Mouse (Mus musculus) neural tube, embryonic 10.5 days (tissue): ENCODE results near the gene Rpl36-ps4.
A peak's percentile ranks its signal among the peaks of the same experiment; 100 is the strongest.

Experiments
- DNase-seq: peaks from one replicate; pipeline ENCODE4 v3.0.0-alpha.2; 2017; ENCODE audit warnings: low spot score; ENCODE audit errors: extremely low spot score

The Rpl36-ps4 gene

DNA sequence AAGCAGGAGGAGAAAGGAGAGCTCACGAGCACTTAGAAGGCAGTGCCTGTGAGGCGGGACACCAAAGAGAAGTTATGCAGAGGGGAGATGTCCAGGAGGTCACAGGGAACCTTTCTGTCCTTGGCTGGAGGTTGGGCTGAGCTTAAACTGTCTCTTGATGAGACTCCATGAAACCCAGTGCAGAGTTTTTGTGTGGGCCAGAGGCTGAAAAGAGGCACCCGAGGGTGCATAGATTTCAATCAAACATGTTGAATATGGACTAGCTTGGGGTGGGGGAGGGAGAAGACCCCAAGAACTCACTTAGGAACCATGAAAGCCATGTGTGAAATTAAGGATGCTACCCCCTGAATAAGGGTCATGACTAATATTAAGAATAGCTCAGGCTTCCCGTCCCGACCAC is at the start of gene Rpl36-ps4:
Gene Rpl36-ps4, plus strand, starts transcription at position 301 of the 400 bp plus-strand sequence.
- no peak for DNase-seq

DNA sequence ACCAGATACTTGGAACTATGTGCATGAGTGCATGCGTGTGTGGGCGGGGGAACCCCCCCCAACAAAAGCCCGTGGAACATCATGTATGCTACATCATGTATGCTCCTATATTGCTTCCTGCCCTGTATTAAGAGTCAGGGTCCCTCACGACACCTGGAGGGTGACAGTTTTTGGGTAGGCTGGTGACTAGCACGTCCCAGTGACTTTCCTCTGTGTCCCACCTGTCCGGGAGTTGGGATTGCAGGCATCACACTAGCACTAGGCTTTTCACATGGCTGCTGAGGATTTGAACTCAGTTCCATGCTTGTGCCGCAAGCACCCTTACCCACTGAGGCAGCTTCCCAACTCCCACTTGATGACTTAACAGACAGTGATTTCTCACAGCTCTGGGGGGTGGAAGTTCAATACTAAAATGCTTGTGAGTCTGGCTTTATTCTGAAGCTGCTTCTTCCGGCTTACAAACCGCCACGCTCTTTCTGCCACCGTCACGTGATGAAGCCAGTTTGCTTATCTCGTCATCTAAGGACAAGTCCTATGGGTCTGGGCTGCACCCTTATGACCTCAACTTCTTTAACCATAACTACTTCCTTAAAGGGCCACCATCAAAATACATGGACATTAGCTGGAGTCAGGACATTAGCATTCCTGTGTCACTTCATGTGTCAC is 49.2 kb upstream of the Rpl36-ps4 start:
- peak; percentile 3 for DNase-seq

DNA sequence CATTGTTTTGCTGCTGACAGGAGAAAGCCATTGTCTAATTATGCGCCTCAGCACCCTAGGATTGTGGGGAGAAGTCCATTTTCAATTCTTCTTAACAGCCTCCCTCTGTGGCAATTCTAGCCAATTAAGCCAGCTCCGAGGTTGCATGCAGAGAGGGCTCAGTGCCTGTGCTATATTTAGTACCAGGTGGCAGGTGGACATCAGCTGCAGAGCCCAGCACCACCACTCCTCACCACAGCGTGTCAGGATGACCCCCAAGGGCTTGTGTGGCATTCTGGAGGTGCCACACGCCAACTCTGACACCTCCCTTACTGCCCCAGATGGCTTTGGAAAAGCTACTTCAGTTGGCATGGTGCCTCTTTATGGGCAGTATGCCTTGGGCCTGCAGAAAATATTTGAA is 48.5 kb upstream of the Rpl36-ps4 start:
- DNase-seq = peak; percentile 5

DNA sequence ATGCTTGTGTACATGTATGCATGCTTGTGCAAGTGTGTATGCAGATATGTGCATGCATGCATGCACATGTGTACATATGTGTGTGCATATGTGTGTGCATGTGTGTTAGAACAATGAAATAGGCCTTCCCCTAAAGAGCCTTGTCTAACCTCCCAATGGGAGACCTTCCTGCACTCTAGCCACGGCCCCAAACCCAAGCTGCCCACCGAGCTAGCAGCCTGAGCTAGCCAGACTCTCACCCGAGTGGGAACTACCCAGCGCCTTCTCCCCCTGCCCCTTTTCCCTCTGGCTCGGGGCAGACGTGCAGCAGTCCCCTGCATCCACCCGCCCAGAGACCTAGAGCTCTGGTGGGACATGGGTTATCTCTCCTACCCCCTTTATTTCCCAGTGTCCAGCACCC is 47.3 kb upstream of the Rpl36-ps4 start:
- DNase-seq = peak; percentile 7

DNA sequence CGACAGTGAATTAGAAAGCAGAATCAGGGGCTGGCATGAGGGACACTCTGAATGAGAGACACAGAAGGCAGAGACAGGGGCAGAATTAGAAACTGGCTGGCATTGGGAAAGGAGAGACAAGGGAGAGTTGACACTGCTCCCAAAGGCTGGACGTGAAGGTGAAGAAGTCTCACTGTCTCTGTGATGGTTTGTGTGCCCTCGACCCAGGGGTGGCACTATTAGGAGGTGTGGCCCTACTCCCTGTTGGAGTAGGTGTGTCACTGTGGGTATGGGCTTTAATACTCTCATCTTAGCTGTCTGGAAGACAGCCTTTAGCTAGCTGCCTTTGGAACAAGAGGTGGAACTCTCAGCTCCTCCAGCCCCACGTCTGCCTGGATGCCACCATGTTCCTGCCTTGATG is 46.8 kb upstream of the Rpl36-ps4 start:
- DNase-seq = peak; percentile 6

DNA sequence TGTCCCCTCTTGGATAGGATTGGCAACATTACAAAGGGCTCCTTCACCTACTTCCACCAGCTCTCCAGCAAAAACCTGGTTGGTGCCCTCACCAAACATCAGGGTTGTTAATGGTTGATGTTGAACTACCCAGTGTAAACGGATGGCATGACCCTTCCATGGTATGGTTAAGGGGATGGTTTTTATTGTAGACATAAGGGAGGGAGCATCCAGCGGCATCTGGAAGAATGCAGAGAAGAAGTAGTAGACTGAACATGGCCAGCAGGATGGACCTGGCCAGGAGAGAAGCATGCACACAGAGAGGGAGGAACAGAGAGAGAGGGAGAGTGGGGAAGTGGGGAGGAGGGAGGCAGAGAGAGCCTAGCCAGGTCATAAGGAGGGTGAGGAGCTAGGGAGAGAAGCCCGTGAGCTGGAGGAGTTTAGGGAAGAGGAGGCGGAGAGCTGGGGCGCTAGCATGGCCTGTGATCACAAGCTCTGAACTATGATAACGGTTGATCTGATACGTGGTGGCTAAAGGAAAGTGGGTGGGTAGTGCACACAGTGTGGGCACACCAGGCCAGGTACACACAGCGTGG is 45.3 kb upstream of the Rpl36-ps4 start:
- DNase-seq = peak; percentile 8

DNA sequence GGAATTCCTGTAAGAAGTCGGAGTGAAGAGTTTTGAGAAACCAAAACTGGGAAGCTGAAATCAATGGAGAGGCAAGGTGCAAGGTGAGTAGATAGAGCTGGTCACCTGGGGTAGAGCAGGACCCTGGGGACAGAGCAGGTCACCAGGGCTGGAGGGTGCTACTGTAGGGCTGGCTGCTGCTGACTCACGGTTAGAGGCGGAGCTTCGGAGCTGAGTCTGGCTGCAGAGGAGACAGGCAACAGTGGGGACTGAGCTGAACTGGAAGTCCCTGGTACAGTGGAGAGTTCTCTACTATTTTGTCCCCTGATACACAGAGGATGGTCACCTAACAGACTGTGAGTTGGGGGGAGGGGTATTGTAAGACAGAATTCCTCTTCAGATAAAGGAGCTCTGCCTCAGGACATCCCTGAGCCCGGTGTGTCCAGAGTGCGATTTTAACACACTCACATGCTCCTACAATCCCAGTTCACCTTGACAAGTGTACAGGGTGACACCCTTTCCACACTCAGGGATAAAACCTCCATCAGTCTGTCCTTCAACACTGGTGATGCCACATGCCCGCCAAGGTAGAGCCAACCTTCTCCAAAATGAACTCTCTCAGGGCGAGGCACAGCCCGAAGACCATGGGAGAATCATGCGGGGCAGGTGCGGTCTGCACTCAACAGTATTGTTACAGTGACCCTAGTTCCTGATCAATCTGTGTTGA is 44.3 kb upstream of the Rpl36-ps4 start:
- peak; percentile 13 for DNase-seq

DNA sequence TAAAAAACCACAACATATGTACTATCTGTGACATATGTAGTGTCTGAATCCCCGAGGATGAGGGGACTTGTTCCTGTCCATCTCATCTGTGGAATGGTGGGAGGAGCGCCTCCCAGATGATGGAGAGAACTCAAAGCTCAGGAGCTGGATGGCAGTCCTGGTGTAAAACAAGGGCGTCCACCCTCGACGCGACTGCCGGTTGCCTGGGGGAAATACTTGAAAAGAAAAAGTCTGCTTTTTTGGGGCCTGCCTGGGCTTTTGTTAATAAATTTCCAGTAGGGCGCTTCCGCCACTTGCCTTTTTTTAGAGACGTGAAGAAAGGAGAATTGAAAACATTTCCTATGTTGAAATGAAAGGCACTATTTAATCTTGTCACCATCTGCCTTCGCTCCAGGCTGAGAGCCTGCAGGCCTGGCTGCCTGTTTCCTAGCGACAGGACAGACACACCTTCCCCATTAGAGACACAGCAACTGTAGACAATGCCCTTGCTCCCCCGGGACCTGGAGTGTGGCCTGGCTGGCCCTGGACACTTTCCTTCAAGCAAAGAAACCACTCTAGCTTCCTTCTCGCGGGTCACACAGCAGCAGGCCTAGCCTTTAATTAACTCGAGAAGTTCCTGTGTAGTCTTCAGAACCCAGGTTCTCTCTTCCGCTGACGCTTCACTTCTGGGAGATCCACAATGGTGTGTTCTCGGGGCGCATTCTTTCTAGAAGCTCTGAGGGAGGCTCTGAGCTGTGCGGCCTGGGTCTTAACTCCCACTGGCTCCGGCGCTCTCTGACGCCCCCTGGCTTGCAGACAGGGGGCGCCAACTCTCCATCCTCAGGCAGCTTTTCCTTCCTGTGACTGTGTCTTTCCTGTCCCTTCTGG is 43.3 kb upstream of the Rpl36-ps4 start:
- peak; percentile 64 for DNase-seq

DNA sequence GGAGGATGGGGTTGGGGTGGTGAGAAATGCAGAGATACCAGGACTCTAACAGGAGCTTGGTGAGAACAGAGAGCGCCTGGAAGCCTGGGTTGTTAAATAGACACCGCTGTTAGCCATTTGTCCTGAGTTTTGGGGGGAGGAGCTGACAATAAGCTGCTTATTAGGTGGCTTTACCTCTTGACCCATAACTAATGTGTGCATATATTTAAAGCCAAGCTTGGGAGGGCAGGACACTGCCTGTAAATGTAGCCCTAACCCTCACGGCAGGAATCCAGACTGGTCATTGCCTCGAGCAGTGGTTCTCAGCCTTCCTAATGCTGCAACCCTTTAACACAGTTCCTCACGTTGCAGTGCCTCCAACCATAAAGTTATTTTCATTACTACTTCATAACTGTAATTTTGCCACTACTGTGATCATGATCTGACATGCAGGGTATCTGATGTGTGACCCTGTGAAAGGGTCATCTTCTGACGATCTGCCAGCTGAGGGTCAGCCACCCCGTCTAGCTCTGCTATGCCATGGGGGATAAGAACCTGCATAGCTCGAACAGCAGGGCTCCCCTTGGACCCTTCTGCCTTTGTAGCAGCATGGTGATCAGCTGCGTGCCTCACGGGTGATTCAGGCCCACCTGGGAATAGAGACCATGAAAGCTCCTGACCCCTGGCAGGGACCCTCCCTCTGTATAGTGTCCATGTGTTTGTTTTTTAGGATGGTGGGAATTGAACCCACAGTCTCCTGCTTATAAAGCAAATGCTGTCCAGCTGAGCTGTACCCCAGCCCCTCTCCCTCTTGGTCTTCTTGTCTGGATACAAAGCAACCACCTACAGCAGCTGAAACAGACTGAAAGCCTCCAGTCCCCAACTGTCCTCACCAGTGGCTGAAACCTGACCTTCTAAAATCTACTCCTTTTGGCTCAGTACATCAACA is 42.0 kb upstream of the Rpl36-ps4 start:
- peak; percentile 14 for DNase-seq

DNA sequence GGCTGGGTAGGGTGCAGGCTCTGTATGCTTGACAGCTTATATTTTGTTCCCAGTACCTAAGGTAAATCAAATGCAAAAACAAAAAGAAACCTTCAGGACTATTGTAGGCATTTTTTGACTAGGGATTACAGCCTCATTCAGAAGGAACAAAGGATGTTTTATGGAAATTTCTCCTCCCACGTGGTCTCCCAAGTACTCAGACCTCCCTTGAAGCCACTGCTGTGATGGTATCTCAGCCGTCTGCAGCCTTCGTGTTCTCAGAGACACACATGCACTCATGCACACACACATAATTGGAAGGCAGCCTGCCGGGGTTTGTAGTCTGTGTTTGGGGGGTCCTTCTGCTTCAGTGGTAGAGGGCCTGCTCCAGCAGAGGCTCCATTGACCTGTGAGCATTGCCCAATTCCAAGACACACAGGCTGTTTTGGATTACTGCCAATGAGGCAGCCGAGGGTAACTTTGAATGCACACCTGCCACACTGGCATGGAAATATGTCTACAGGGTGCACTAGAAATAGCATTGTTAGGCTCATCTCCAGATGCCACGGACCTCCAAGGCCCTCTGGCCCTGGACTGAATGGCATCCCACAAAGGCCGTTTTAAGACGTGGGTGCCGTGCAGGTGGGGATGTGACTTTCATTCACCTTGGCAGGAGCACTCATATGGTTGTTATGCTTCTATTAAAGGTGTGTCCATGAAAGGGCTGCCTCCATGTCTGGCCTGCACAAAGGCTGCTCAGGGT is 41.1 kb upstream of the Rpl36-ps4 start:
- peak; percentile 12 for DNase-seq

DNA sequence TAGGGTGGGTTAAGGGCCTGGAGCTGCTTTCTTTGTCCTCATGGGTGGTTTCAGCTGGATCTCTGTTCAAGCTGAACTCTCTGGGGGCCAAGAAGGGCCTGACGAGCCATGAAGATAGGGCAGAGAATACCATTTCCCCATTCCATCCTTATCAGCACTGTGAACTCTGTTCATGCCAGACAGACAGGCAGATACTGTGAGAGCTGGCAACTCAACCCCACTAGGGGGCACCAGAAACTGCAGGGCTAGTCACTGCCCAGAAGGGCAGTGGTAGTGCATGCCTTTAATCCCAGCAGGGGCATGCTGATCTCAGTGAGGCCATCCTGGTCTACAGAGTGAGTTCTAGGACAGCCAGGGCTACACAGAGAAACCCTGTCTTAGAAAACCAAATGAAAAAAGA is 38.2 kb upstream of the Rpl36-ps4 start:
- DNase-seq = peak; percentile 40

DNA sequence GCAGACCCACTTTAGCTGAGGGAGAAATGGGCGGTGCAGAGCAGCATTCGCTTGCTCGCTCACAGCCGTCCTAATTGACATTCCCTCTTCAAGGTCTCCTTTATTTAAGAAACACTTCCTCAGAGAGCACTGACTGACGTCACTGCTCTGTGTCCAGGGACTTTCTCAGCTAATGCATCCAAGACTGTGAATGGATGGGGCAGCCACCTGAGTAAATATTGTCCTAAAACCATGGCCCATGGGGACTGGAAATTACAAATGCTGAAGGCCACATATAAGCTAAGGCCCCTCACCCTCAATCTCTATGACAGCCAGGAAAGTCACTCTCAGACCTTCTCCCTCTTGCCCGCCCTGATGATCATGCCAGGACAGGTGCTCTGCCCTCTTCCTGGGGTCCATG is 23.6 kb upstream of the Rpl36-ps4 start:
- peak; percentile 14 for DNase-seq

DNA sequence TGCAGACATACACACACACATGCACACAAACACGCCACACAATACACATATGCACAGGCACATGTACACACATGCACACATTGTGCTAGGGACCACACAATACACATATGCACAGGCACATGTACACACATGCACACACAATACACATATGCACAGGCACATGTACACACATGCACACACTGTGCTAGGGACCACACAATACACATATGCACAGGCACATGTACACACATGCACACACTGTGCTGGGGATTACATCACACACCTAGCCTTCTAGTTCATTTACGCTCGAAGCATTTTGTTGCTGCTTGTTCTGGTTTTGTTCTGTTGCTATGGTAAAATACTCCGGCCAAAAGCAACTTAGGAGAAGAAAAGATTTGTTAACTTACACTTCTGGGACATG is 20.1 kb upstream of the Rpl36-ps4 start:
- no peak for DNase-seq

DNA sequence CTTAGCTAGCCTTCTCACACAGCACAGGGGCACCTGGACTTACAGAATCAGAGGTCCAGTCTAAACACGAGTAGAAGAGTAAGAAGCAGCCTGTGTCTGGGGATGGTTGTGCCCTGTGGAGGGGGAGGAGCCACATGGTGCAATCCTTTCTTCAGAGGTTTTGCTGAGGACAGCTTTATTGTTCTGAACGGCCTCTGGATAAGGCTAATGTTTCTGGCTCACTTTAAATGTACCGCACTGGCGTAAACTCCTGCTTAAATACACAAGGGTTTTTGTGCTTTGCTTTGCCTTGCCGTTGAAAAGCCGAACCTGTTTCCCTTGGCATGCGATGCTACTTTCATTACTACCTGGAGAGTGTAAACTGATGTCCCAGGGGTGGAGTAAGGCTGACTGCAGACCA is 19.6 kb upstream of the Rpl36-ps4 start:
- DNase-seq = no peak

DNA sequence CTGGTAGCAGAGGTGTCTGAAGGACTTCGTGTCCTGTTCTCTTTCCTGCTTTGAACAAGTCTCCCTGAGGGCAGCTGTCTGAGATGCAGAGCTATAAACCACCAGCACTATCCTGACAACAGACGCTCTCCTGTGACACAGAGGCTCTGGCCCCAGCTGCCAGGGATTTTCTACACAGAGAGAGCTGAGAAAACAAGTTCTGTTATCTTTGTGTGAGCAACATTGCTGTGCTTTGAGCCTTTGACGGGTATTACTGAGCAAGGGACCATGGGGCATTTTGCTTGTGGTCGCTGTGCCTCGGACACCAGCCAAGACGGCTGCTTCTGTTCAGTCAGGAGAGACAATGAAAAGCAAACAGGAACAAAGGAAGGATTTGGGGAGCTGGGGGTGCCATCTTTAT is 17.6 kb upstream of the Rpl36-ps4 start:
- no peak for DNase-seq

DNA sequence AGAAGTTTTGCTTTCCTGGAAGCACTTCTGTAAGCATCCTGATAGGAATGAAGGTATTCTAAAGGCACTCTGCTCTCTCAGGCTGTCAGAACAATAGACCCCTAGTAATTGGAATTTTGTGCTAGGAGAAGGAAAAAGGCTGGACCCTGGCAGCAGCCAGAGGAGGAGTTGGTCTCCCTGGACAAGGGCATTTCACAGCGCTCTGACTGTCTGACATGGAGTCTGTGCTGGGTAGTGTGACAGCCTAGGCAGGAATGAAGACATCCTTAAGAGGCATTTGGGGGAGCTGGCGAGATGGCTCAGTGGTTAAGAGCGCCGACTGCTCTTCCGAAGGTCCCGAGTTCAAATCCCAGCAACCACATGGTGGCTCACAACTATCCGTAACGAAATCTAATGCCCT is 17.1 kb upstream of the Rpl36-ps4 start:
- no peak for DNase-seq

DNA sequence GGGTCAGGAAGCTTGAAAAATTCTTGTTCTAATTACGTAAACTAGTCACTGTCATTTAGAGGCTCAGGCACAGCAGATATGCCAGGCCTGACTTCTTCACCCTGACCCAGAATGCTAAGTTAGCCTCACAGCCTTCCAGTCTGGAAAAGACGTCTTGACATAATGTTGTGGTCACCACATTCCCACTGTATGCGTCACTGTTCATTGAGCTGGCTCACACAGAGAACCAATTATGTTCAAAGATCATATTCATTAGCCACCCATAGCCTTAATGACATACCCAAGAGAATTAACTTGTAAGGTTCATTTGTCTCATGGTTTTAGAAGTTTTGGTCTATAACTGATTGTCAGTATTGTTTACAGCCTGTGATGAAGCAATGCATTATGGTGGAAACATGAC is 5.4 kb upstream of the Rpl36-ps4 start:
- DNase-seq = no peak

DNA sequence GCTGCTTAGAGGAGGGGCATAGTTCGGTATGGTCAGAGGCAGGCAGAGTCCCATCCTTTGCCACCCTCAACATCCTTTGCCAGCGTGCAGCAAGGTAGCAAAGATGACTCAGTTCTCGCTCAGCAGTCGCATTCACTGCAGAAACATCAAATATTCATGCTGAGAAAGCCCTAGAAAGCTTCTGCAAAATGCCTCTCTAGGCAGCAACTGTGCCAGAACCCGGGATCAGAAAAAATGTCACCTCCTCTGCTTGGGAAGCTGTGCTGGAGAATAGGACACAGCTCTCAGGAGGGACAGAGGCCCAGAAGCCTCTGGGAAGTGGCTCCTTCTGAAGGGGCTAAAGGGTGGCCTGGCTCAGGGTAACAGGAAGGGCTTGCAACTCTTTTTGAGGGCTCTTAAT is 2.7 kb upstream of the Rpl36-ps4 start:
- no peak for DNase-seq

DNA sequence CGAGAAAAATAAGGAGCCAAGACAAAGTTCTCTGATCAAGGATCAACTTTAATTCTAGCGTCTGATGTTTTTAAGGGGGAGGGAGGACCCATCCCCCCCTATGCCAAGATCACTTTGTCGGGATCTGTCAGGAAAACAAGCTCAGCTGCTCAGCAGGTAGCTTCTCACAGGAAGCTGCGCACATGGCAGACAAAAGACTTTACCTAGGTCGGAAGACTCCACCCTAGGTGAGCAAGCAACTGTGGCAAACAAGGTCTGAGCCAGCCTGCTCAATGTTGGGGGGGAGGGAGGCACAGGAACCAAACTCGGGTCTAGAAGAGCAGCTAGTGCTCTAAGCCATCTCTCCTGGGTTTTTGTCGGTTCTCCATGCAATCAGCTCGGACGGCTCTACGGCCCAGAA is 13.5 kb downstream of the Rpl36-ps4 start:
- no peak for DNase-seq

DNA sequence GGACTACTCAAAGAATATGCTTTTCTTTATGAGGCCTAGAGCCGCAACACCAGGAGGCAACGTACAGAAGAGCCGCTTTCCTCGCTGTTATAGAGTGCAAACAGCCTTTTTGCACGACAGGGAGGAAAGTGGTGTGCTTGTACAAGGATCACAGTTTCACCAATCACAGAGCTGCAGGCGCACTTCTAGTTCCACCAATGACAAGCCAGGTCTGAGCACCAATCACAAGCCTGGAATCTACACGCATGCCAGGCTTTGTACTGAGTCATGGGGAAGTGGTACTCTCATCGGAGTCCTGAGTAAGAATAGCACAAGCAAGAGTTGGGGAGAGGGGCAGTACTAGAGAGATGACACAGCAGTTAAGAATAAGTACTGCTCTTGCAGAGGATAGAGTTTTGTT is 14.0 kb downstream of the Rpl36-ps4 start:
- DNase-seq = no peak
